Mouse (Mus musculus) spleen, postnatal 14 days (tissue): ENCODE results near the gene Myof.

Experiments
- DNase-seq, 2 experiments: peaks; one replicate each; pipeline ENCODE4 v3.0.0; 2021 to 2022; ENCODE audit warnings: low spot score in 2 of 2

Gene Myof

GRCm38 (mm10) chr19:38043281-38043981 lies at the start of gene Myof:
TSS of gene Myof (minus strand) at chr19:38043577.
- DNase-seq = no peak

GRCm38 (mm10) chr19:38091512-38091985 lies 48.2 kb upstream of the Myof start:
- DNase-seq = no peak

- no peak for DNase-seq
These were observed 46.0 kb upstream of the Myof start for GRCm38 (mm10) chr19:38089358-38089757.

- DNase-seq = no peak
These were observed 43.7 kb upstream of the Myof start for GRCm38 (mm10) chr19:38086948-38087551.

- no peak for DNase-seq
These were observed 42.5 kb upstream of the Myof start for GRCm38 (mm10) chr19:38085841-38086240.

GRCm38 (mm10) chr19:38082931-38083525 lies 39.7 kb upstream of the Myof start:
- DNase-seq = no peak

GRCm38 (mm10) chr19:38081361-38081760 lies 38.0 kb upstream of the Myof start:
- DNase-seq = no peak

- DNase-seq = no peak
These were observed 34.6 kb upstream of the Myof start for GRCm38 (mm10) chr19:38077851-38078540.

- DNase-seq = no peak
These were observed 32.9 kb upstream of the Myof start for GRCm38 (mm10) chr19:38076251-38076650.

GRCm38 (mm10) chr19:38075051-38075450 lies 31.7 kb upstream of the Myof start:
- DNase-seq = no peak

- no peak for DNase-seq
These were observed 29.8 kb upstream of the Myof start for GRCm38 (mm10) chr19:38073226-38073625.

- no peak for DNase-seq
These were observed 20.7 kb upstream of the Myof start for GRCm38 (mm10) chr19:38064051-38064450.

- no peak for DNase-seq
These were observed 19.8 kb upstream of the Myof start for GRCm38 (mm10) chr19:38063201-38063600.

GRCm38 (mm10) chr19:38056931-38057330 lies 13.6 kb upstream of the Myof start:
- no peak for DNase-seq

GRCm38 (mm10) chr19:38056276-38056675 lies 12.9 kb upstream of the Myof start:
- DNase-seq = no peak

- no peak for DNase-seq
These were observed 12.4 kb upstream of the Myof start for GRCm38 (mm10) chr19:38055798-38056197.

GRCm38 (mm10) chr19:38054720-38055192 lies 11.4 kb upstream of the Myof start, which contains the start of gene Cep55:
TSS of gene Cep55 (plus strand) at chr19:38055011.
- DNase-seq = peak; percentile 80 to 85

- DNase-seq = peak; percentile 39 to 55
These were observed 10.9 kb upstream of the Myof start for GRCm38 (mm10) chr19:38054149-38054719.

- no peak for DNase-seq
These were observed 10.1 kb upstream of the Myof start for GRCm38 (mm10) chr19:38053227-38054041.

- DNase-seq = no peak
These were observed 6.3 kb upstream of the Myof start for GRCm38 (mm10) chr19:38049686-38050085.

GRCm38 (mm10) chr19:38045198-38045597 lies 1.8 kb upstream of the Myof start:
- DNase-seq = no peak
